Mouse (Mus musculus): ENCODE measurements around the gene Vdac1. TPM values are rescaled to one million over a fixed set of nuclear protein-coding genes. Genes with fewer than 3 reads are reported as not detected.
A peak's percentile ranks its signal among the peaks of the same experiment; 100 is the strongest.

Gene Vdac1
- total and polyA plus RNA-seq, 2 experiments from 2014 or later: 330 to 401 TPM

DNA sequence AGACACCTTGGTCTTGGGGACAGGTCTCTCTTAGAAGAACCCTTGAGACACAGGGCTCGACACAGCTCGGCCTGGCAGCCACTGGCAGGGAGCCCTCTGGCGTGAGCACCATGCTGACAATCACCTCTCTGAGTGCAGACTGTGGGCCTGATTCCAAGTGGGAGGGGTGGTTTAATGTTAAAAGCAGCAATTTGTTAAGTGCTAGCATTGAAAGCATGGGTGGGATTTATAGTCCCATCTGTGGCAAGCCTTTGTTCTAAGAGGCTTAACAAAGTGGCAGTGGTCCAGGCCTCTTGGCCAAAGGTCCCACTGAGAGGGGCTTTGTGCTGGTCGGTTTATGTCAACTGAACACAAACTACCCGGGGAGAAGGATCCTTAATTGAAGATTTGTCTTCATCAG is 70.9 kb downstream of the Vdac1 start:
- DNase-seq (peak; percentile 85), ATAC-seq (peak; percentile 90)
- 14% methylated on average over 5 of the region's 5 CpGs for WGBS
- TF ChIP-seq CTCF (IDR thresholded peaks at IDR 0.05; ENCODE audit: low read depth): no peak
- Histone ChIP-seq H3K4me2 (ENCODE audit: low read depth) (no peak overlapping the region), H3K4me3 (ENCODE audit: low read depth, low read length) (no peak overlapping the region), H3K36me3 (ENCODE audit: insufficient read depth) (no peaks in the 10 kb centered on the region), H3K4me1 (ENCODE audit: insufficient read depth) (no peaks in the 10 kb centered on the region), H3K9me3 (ENCODE audit: low read length) (no peaks in the 10 kb centered on the region), H3K27ac (ENCODE audit: low read depth, low read length) (no peak overlapping the region), H3K9ac (no peak overlapping the region), H3K27me3 (ENCODE audit: insufficient read depth, low read length) (no peaks in the 10 kb centered on the region)

- no peak for ATAC-seq
These were observed 71.5 kb downstream of the Vdac1 start for GRCm38 (mm10) chr11:52432148-52432547.

GRCm38 (mm10) chr11:52433076-52433796 is 72.6 kb downstream of the Vdac1 start:
- H3K27ac ChIP-seq (ENCODE audit: low read depth, low read length): no peak overlapping the region
- no peak for TF ChIP-seq CTCF (IDR thresholded peaks at IDR 0.05; ENCODE audit: low read depth)
- no peak for ATAC-seq
- H3K4me3 ChIP-seq (ENCODE audit: low read depth, low read length): no peak overlapping the region
- no peaks in the 10 kb centered on the region for H3K36me3 ChIP-seq (ENCODE audit: insufficient read depth)
- WGBS: 74% methylated on average over 8 of the region's 8 CpGs
- no peak for DNase-seq
- no peak overlapping the region for H3K9ac ChIP-seq
- H3K27me3 ChIP-seq (ENCODE audit: insufficient read depth, low read length): no peaks in the 10 kb centered on the region
- no peaks in the 10 kb centered on the region for H3K4me1 ChIP-seq (ENCODE audit: insufficient read depth)
- H3K4me2 ChIP-seq (ENCODE audit: low read depth): no peak overlapping the region
- H3K9me3 ChIP-seq (ENCODE audit: low read length): no peaks in the 10 kb centered on the region

More at GRCm38 (mm10) chr11:52432148-52432547, 71.5 kb downstream of the Vdac1 start:
- no peak overlapping the region for H3K9ac ChIP-seq
- TF ChIP-seq CTCF (IDR thresholded peaks at IDR 0.05; ENCODE audit: low read depth): no peak
- H3K36me3 ChIP-seq (ENCODE audit: insufficient read depth): no peaks in the 10 kb centered on the region
- 73% methylated on average over 5 of the region's 5 CpGs for WGBS
- H3K27ac ChIP-seq (ENCODE audit: low read depth, low read length): no peak overlapping the region
- no peaks in the 10 kb centered on the region for H3K9me3 ChIP-seq (ENCODE audit: low read length)
- H3K4me3 ChIP-seq (ENCODE audit: low read depth, low read length): no peak overlapping the region
- H3K27me3 ChIP-seq (ENCODE audit: insufficient read depth, low read length): no peaks in the 10 kb centered on the region
- DNase-seq: no peak
- no peak overlapping the region for H3K4me2 ChIP-seq (ENCODE audit: low read depth)
- H3K4me1 ChIP-seq (ENCODE audit: insufficient read depth): no peaks in the 10 kb centered on the region

DNA sequence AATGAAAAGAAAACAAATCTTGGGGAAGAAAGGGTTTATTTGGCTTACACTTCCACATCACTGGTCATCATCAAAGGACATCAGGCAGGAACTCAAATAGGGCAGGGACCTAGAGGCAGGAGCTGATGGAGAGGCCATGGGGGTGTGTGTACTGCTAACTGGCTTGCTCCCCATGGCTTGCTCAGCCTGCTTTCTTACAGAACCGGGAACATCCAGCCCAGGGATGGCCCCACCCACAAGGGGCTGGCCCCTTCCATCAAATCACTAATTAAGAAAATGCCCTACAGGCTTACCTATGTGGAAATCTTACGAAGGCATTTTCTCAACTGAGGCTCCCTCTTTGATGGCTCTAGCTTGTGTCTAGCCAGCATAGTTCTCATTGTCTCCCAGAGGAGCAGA is 73.1 kb downstream of the Vdac1 start:
- Histone ChIP-seq H3K4me2 (ENCODE audit: low read depth) (no peak overlapping the region), H3K27ac (ENCODE audit: low read depth, low read length) (no peak overlapping the region), H3K36me3 (ENCODE audit: insufficient read depth) (no peaks in the 10 kb centered on the region), H3K4me3 (ENCODE audit: low read depth, low read length) (no peak overlapping the region), H3K27me3 (ENCODE audit: insufficient read depth, low read length) (no peaks in the 10 kb centered on the region), H3K9ac (no peak overlapping the region), H3K9me3 (ENCODE audit: low read length) (no peaks in the 10 kb centered on the region), H3K4me1 (ENCODE audit: insufficient read depth) (no peaks in the 10 kb centered on the region)
- no peak for ATAC-seq
- WGBS: 56% methylated on average over 2 of the region's 2 CpGs
- no peak for DNase-seq
- TF ChIP-seq CTCF (IDR thresholded peaks at IDR 0.05; ENCODE audit: low read depth): no peak

DNA sequence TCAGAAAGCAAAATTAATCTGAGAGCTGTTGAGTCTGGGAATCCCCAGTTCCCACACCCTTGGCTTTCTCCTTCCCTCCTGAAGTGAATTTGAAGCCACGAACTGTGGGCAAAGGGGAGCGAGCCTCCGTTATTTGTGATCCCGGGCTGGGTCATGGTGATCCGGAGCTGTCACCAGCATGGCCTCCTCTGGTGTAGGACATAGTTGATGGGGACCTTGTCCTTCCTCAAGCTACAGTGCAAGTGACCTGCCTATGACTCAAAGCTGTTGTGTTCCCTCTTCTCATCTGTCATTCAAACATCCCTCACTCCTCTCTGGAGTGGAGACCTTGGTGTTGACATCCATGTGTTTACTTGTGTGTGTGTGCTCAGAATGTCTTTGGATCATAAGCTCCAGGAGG is 74.8 kb downstream of the Vdac1 start:
- 94% methylated on average over 5 of the region's 5 CpGs for WGBS
- DNase-seq (no peak), ATAC-seq (no peak)
- no peaks in the 10 kb centered on the region for H3K27me3 ChIP-seq (ENCODE audit: insufficient read depth, low read length)
- H3K4me2 ChIP-seq (ENCODE audit: low read depth): no peak overlapping the region
- no peak overlapping the region for H3K4me3 ChIP-seq (ENCODE audit: low read depth, low read length)
- no peaks in the 10 kb centered on the region for H3K9me3 ChIP-seq (ENCODE audit: low read length)
- H3K27ac ChIP-seq (ENCODE audit: low read depth, low read length): no peak overlapping the region
- no peaks in the 10 kb centered on the region for H3K4me1 ChIP-seq (ENCODE audit: insufficient read depth)
- H3K9ac ChIP-seq: no peak overlapping the region
- no peak for TF ChIP-seq CTCF (IDR thresholded peaks at IDR 0.05; ENCODE audit: low read depth)
- no peaks in the 10 kb centered on the region for H3K36me3 ChIP-seq (ENCODE audit: insufficient read depth)

GRCm38 (mm10) chr11:52437123-52437522 is 76.5 kb downstream of the Vdac1 start:
- Histone ChIP-seq H3K9ac (no peak overlapping the region), H3K27ac (ENCODE audit: low read depth, low read length) (no peak overlapping the region), H3K4me1 (ENCODE audit: insufficient read depth) (no peaks in the 10 kb centered on the region), H3K27me3 (ENCODE audit: insufficient read depth, low read length) (no peaks in the 10 kb centered on the region), H3K4me2 (ENCODE audit: low read depth) (no peak overlapping the region), H3K9me3 (ENCODE audit: low read length) (no peaks in the 10 kb centered on the region), H3K36me3 (ENCODE audit: insufficient read depth) (no peaks in the 10 kb centered on the region), H3K4me3 (ENCODE audit: low read depth, low read length) (no peak overlapping the region)
- DNase-seq (no peak), ATAC-seq (0 out of 2 replicates have a peak, but pooled peaks have one; percentile 12)
- 18% methylated on average over 10 of the region's 10 CpGs for WGBS
- no peak for TF ChIP-seq CTCF (IDR thresholded peaks at IDR 0.05; ENCODE audit: low read depth)

Other genes starting within 250 kb of the Vdac1 start
- gene Olfr1373, start 215.3 kb upstream of the Vdac1 start, total RNA-seq (2014; rRNA removed): not detected in 2 replicates
- gene Olfr1373, start 215.3 kb upstream of the Vdac1 start, polyA plus RNA-seq (2015; fragmentation: Nextera tagmentation; extraction: Ambion mirVana): not detected in 2 replicates
- not detected in 2 replicates for gene Olfr1371, start 146.9 kb upstream of the Vdac1 start, total RNA-seq (2014; rRNA removed)
- gene Olfr1371, start 146.9 kb upstream of the Vdac1 start, polyA plus RNA-seq (2015; fragmentation: Nextera tagmentation; extraction: Ambion mirVana): not detected in 2 replicates
- 767 and 889 TPM in 2 replicates for gene Skp1a, start 128.9 kb upstream of the Vdac1 start, total RNA-seq (2014; rRNA removed)
- 1,355 and 1,490 TPM in 2 replicates for gene Skp1a, start 128.9 kb upstream of the Vdac1 start, polyA plus RNA-seq (2015; fragmentation: Nextera tagmentation; extraction: Ambion mirVana)
- 1.6 and 2.3 TPM in 2 replicates for gene Tcf7, start 77.8 kb upstream of the Vdac1 start, total RNA-seq (2014; rRNA removed)
- 4.4 and 4.6 TPM in 2 replicates for gene Tcf7, start 77.8 kb upstream of the Vdac1 start, polyA plus RNA-seq (2015; fragmentation: Nextera tagmentation; extraction: Ambion mirVana)
- 97.9 and 115 TPM in 2 replicates for gene 9530068E07Rik, start 35.6 kb downstream of the Vdac1 start, total RNA-seq (2014; rRNA removed)
- 119 and 127 TPM in 2 replicates for gene 9530068E07Rik, start 35.6 kb downstream of the Vdac1 start, polyA plus RNA-seq (2015; fragmentation: Nextera tagmentation; extraction: Ambion mirVana)

All from forebrain, postnatal 0 days (tissue).